Mouse (Mus musculus): ENCODE data around the gene Masp1. TPM values are rescaled to one million over a fixed set of nuclear protein-coding genes. Genes with fewer than 3 reads are reported as not detected.

Masp1 gene
- polyA plus RNA-seq, 1 experiment from 2014 or later = 28.4 TPM

- no peak overlapping the region for H3K9ac ChIP-seq
- 55% methylated on average over 11 of the region's 11 CpGs for WGBS
- H3K36me3 ChIP-seq = 0 out of 2 replicates have a peak, but pooled peaks cover 3% of the 10 kb centered on the region
- peaks cover 22% of the 10 kb centered on the region for H3K4me1 ChIP-seq (replicated peaks)
- H3K27ac ChIP-seq (replicated peaks) = peak overlapping the region; percentile 31; the same call in 1 of the 2 replicates
- no peak for ATAC-seq (ENCODE audit: low FRiP score, low read depth)
- no peak overlapping the region for H3K4me3 ChIP-seq
- H3K27me3 ChIP-seq = no peaks in the 10 kb centered on the region
- H3K9me3 ChIP-seq = no peaks in the 10 kb centered on the region
- no peak overlapping the region for H3K4me2 ChIP-seq
Observed at GRCm38 (mm10) chr16:23505904-23506687, 14.5 kb downstream of the Masp1 start.

GRCm38 (mm10) chr16:23504320-23504744 lies 16.3 kb downstream of the Masp1 start:
- no peaks in the 10 kb centered on the region for H3K27me3 ChIP-seq
- no peak overlapping the region for H3K4me2 ChIP-seq
- 34% methylated on average over 3 of the region's 3 CpGs for WGBS
- peaks cover 22% of the 10 kb centered on the region for H3K4me1 ChIP-seq (replicated peaks)
- H3K9me3 ChIP-seq = no peaks in the 10 kb centered on the region
- peak overlapping the region; percentile 26 for H3K27ac ChIP-seq (replicated peaks)
- no peaks in the 10 kb centered on the region for H3K36me3 ChIP-seq
- H3K4me3 ChIP-seq = no peak overlapping the region
- no peak overlapping the region for H3K9ac ChIP-seq
- peak; percentile 80 for ATAC-seq (ENCODE audit: low FRiP score, low read depth)

GRCm38 (mm10) chr16:23503351-23503750 lies 17.3 kb downstream of the Masp1 start:
- Histone ChIP-seq H3K9me3 (no peaks in the 10 kb centered on the region), H3K27ac (replicated peaks) (no peak overlapping the region), H3K4me1 (replicated peaks) (peaks cover 22% of the 10 kb centered on the region), H3K36me3 (no peaks in the 10 kb centered on the region), H3K9ac (no peak overlapping the region), H3K27me3 (no peaks in the 10 kb centered on the region), H3K4me3 (no peak overlapping the region), H3K4me2 (no peak overlapping the region)
- no peak for ATAC-seq (ENCODE audit: low FRiP score, low read depth)
- WGBS = 62% methylated on average over 4 of the region's 4 CpGs

- H3K9ac ChIP-seq = no peak overlapping the region
- no peaks in the 10 kb centered on the region for H3K36me3 ChIP-seq
- H3K4me3 ChIP-seq = no peak overlapping the region
- 83% methylated on average over 3 of the region's 3 CpGs for WGBS
- no peaks in the 10 kb centered on the region for H3K27me3 ChIP-seq
- no peak overlapping the region for H3K27ac ChIP-seq (replicated peaks)
- no peak for ATAC-seq (ENCODE audit: low FRiP score, low read depth)
- H3K4me2 ChIP-seq = no peak overlapping the region
- H3K9me3 ChIP-seq = no peaks in the 10 kb centered on the region
- peaks cover 22% of the 10 kb centered on the region for H3K4me1 ChIP-seq (replicated peaks)
Observed at GRCm38 (mm10) chr16:23502478-23502877, 18.1 kb downstream of the Masp1 start.

GRCm38 (mm10) chr16:23501288-23501687 lies 19.3 kb downstream of the Masp1 start:
- no peak for ATAC-seq (ENCODE audit: low FRiP score, low read depth)
- H3K36me3 ChIP-seq = no peaks in the 10 kb centered on the region
- 94% methylated on average over 2 of the region's 2 CpGs for WGBS
- H3K27ac ChIP-seq (replicated peaks) = no peak overlapping the region
- no peaks in the 10 kb centered on the region for H3K27me3 ChIP-seq
- H3K9ac ChIP-seq = no peak overlapping the region
- no peaks in the 10 kb centered on the region for H3K9me3 ChIP-seq
- peaks cover 21% of the 10 kb centered on the region for H3K4me1 ChIP-seq (replicated peaks)
- no peak overlapping the region for H3K4me2 ChIP-seq
- H3K4me3 ChIP-seq = no peak overlapping the region

- WGBS = 85% methylated on average over 5 of the region's 5 CpGs
- ATAC-seq (ENCODE audit: low FRiP score, low read depth) = no peak
- H3K4me1 ChIP-seq (replicated peaks) = peaks cover 15% of the 10 kb centered on the region
Observed at GRCm38 (mm10) chr16:23500558-23500957, 20.1 kb downstream of the Masp1 start.

GRCm38 (mm10) chr16:23498691-23499131 lies 21.9 kb downstream of the Masp1 start:
- no peak overlapping the region for H3K4me3 ChIP-seq
- no peaks in the 10 kb centered on the region for H3K4me1 ChIP-seq (replicated peaks)
- H3K9ac ChIP-seq = no peak overlapping the region
- H3K4me2 ChIP-seq = no peak overlapping the region
- H3K27me3 ChIP-seq = no peaks in the 10 kb centered on the region
- no peak for ATAC-seq (ENCODE audit: low FRiP score, low read depth)
- no peaks in the 10 kb centered on the region for H3K9me3 ChIP-seq
- H3K36me3 ChIP-seq = no peaks in the 10 kb centered on the region
- H3K27ac ChIP-seq (replicated peaks) = no peak overlapping the region
- WGBS = 81% methylated on average over 7 of the region's 7 CpGs

More at GRCm38 (mm10) chr16:23500558-23500957, 20.1 kb downstream of the Masp1 start:
- Histone ChIP-seq H3K4me2 (no peak overlapping the region), H3K4me3 (no peak overlapping the region), H3K27me3 (no peaks in the 10 kb centered on the region), H3K27ac (replicated peaks) (no peak overlapping the region), H3K9me3 (no peaks in the 10 kb centered on the region), H3K9ac (no peak overlapping the region), H3K36me3 (no peaks in the 10 kb centered on the region)

- Histone ChIP-seq H3K4me2 (no peak overlapping the region), H3K9ac (no peak overlapping the region), H3K9me3 (no peaks in the 10 kb centered on the region), H3K4me3 (no peak overlapping the region), H3K27ac (replicated peaks) (no peak overlapping the region), H3K27me3 (no peaks in the 10 kb centered on the region), H3K4me1 (replicated peaks) (no peaks in the 10 kb centered on the region), H3K36me3 (no peaks in the 10 kb centered on the region)
- no peak for ATAC-seq (ENCODE audit: low FRiP score, low read depth)
- WGBS = 64% methylated on average over 1 of the region's 1 CpGs
Observed at GRCm38 (mm10) chr16:23497881-23498280, 22.7 kb downstream of the Masp1 start.

- Histone ChIP-seq H3K4me2 (no peak overlapping the region), H3K4me3 (no peak overlapping the region), H3K9ac (no peak overlapping the region), H3K4me1 (replicated peaks) (no peaks in the 10 kb centered on the region), H3K27ac (replicated peaks) (no peak overlapping the region), H3K9me3 (no peaks in the 10 kb centered on the region), H3K27me3 (no peaks in the 10 kb centered on the region), H3K36me3 (no peaks in the 10 kb centered on the region)
- 9% methylated on average over 3 of the region's 3 CpGs for WGBS
- ATAC-seq (ENCODE audit: low FRiP score, low read depth) = 0 out of 2 replicates have a peak, but pooled peaks have one; percentile 66
Observed at GRCm38 (mm10) chr16:23497440-23497839, 23.2 kb downstream of the Masp1 start.

GRCm38 (mm10) chr16:23496245-23496924 lies 24.2 kb downstream of the Masp1 start:
- Histone ChIP-seq H3K4me1 (replicated peaks) (no peaks in the 10 kb centered on the region), H3K9ac (no peak overlapping the region), H3K9me3 (no peaks in the 10 kb centered on the region), H3K4me2 (no peak overlapping the region), H3K27ac (replicated peaks) (peak overlapping the region; percentile 22; the same call in 1 of the 2 replicates), H3K36me3 (no peaks in the 10 kb centered on the region), H3K4me3 (no peak overlapping the region), H3K27me3 (no peaks in the 10 kb centered on the region)
- ATAC-seq (ENCODE audit: low FRiP score, low read depth) = no peak
- 56% methylated on average over 8 of the region's 8 CpGs for WGBS

- Histone ChIP-seq H3K9me3 (no peaks in the 10 kb centered on the region), H3K4me2 (no peak overlapping the region), H3K9ac (no peak overlapping the region), H3K27me3 (no peaks in the 10 kb centered on the region), H3K27ac (replicated peaks) (no peak overlapping the region), H3K4me1 (replicated peaks) (no peaks in the 10 kb centered on the region), H3K4me3 (no peak overlapping the region), H3K36me3 (peaks cover under 1% of the 10 kb centered on the region; the same call in 1 of the 2 replicates)
- no peak for ATAC-seq (ENCODE audit: low FRiP score, low read depth)
- WGBS = 84% methylated on average over 4 of the region's 4 CpGs
Observed at GRCm38 (mm10) chr16:23492783-23493182, 27.8 kb downstream of the Masp1 start.

GRCm38 (mm10) chr16:23483292-23483691 lies 37.3 kb downstream of the Masp1 start:
- H3K9ac ChIP-seq = no peak overlapping the region
- no peak overlapping the region for H3K4me3 ChIP-seq
- H3K4me1 ChIP-seq (replicated peaks) = no peaks in the 10 kb centered on the region
- H3K27me3 ChIP-seq = no peaks in the 10 kb centered on the region
- no peak overlapping the region for H3K27ac ChIP-seq (replicated peaks)
- H3K36me3 ChIP-seq = peaks cover 11% of the 10 kb centered on the region
- no peak overlapping the region for H3K4me2 ChIP-seq
- 88% methylated on average over 10 of the region's 10 CpGs for WGBS
- no peaks in the 10 kb centered on the region for H3K9me3 ChIP-seq
- ATAC-seq (ENCODE audit: low FRiP score, low read depth) = no peak

Measured in hindbrain, embryonic 15.5 days (tissue).